Mouse (Mus musculus) bone marrow macrophage, adult 2 months (primary cell): Measurements from ENCODE around the gene Klhl36.

Experiments used
- CTCF ChIP-seq: IDR thresholded peaks from 2 replicates; pipeline ENCODE4 v1.5.1; 2012; ENCODE audit warnings: low read depth, mild to moderate bottlenecking, low read length, moderate library complexity
- POLR2A ChIP-seq: IDR thresholded peaks from 2 replicates; pipeline ENCODE4 v1.6.1; 2012; ENCODE audit warnings: mild to moderate bottlenecking, low read depth, low read length, borderline replicate concordance

GRCm38 (mm10) chr8:119911258-119911962, 49.3 kb downstream of the Klhl36 start:
- TF ChIP-seq CTCF (no peak), POLR2A (no peak)
